Mouse (Mus musculus): ENCODE results near the gene Syt13. TPM values are rescaled to one million over a fixed set of nuclear protein-coding genes. Genes with fewer than 3 reads are reported as not detected.
A peak's percentile ranks its signal among the peaks of the same experiment; 100 is the strongest.

Gene Syt13
- total RNA-seq, 2 experiments from 2014 or later = 0.32 to 0.75 TPM

- no peak for DNase-seq
Observed at GRCm38 (mm10) chr2:92964345-92964744, 49.4 kb downstream of the Syt13 start.

- DNase-seq = no peak
Observed at GRCm38 (mm10) chr2:92966257-92966656, 51.4 kb downstream of the Syt13 start.

DNA sequence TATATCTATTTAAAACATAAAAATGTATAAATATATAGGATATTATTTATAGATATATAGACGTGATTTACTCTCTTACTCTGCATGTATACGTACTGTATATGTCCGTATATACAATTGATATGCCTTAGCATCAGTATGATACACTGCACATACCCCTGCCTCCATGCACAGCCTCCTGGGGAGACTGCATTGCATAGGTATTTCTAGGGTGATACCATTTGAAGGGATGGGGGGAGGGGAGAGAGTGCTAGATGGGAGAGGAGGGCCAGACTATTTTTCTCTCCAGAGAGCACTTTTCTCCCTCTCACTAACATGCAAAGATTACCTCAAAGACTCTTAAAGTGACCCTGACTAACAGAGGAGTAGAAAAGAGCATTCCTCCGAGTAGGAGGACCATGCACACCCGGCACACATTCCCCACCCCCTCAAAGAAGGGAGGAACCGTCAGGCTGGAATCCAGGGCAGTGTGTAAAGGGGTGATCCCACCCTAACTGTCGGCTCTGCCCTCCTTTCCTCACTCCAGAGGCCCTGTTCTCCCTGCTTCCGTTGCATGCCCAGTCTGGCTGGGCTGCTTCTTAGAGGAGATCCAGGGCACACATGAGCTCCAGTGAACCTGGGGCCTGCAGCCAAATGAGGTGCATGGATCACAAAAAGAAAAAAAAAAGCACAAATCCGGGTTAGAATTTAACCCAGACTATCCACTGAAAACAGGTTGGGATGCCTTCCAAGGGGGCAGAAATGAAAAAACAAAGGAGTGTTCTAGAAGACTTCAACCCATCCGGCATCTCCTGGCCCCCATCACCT lies 52.3 kb downstream of the Syt13 start:
- DNase-seq = no peak

DNA sequence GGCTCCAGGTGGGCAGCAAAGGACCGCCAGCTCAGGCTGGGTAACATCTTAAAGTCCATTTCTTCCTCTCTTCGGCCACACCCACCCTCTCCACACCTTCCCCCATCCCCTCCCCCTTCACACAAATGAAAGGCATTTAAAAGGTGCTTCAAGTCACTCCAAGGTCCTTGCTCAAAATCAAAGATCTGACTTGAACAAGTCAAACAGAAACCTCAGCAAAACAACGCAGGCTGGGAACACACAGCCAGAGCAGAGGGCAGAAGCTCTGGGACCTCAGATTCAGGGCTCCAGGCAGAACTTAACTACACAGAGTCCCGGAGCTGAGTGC lies 52.9 kb downstream of the Syt13 start:
- DNase-seq = no peak

DNA sequence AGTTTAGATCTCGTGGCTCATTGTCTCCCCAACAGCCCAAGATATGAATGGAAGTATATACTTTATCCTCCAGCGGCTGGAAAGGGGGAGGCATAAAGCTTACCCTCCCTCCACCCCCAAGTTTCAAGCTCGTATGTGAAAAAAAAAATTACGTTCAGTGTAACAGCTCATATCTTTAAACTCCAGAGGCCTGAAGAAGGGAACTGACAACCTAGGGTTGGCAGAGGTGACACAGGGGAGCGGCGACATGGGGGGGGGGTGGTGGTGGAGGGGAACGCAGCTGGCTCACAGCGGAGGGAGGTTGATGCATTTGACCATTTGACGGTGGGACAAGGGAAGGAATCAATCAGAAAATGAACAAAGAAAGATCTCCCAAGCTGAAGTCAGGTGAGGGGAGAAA lies 56.2 kb downstream of the Syt13 start:
- DNase-seq = no peak

GRCm38 (mm10) chr2:92971536-92971935 lies 56.6 kb downstream of the Syt13 start:
- no peak for DNase-seq

DNA sequence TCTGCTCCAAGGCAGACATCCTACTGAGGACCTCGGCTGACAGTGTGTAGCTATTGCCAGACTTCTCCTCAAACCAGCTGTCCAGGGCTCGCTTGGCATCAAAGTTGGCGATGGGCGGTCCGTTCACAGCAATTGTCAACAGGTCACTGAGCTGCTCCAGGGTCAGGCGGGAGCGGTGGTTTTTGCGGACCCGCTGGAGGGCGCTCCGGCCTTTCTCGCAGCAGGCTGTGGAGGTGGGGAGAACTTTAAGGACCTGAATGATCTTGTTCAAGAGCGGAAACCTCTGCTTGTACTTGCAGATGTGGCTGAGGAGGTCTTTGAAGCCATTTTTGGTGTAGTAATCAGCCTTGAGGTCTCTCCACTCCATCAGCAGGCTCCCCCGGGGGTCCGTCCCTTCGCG lies 57.2 kb downstream of the Syt13 start:
- no peak for DNase-seq

DNA sequence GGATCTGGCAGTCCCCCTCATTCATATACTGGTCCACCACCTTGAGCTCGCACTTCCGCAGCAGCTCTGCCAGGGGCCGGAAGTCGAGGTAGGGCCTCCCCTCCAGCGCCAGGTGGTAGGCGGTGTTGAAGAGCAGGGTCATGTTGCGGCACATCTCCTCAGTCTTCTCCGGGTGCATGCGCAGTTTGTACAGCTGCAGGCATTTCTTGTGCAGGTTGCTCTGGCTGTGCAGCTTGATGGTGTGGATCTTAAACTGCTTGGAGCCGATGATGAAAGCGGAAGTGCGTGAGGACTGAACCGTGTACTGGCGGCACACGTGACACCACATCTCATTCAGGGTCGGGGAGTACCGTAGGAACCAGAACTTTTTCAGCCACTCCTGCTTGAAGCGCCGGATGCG lies 58.7 kb downstream of the Syt13 start:
- no peak for DNase-seq

- DNase-seq = no peak
Observed at GRCm38 (mm10) chr2:92975031-92975790, 60.3 kb downstream of the Syt13 start.

GRCm38 (mm10) chr2:92980165-92980564 lies 65.3 kb downstream of the Syt13 start:
- no peak for DNase-seq

- peak in 1 of 2 experiments; percentile 17 for DNase-seq
Observed at GRCm38 (mm10) chr2:92982591-92983272, 67.8 kb downstream of the Syt13 start.

DNA sequence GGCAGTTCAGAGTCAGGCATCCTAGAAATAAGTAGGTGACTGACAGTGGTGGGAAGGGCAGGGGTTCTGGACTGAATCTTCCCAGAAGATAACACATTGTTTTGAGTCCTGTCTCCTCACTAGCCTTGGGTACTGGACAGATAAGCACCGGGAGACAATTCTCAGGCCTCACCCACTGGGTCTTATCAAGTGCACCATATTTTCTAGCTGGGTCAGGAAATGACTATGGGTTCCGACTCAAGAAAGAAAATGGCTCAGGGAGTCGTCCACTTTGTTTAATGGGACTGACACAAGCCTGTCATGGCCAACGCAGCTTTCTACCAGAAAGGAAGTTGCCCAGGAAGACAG lies 68.3 kb downstream of the Syt13 start:
- no peak for DNase-seq

- peak in 1 of 2 experiments; percentile 27 for DNase-seq
Observed at GRCm38 (mm10) chr2:92984321-92985108, 69.6 kb downstream of the Syt13 start.

DNA sequence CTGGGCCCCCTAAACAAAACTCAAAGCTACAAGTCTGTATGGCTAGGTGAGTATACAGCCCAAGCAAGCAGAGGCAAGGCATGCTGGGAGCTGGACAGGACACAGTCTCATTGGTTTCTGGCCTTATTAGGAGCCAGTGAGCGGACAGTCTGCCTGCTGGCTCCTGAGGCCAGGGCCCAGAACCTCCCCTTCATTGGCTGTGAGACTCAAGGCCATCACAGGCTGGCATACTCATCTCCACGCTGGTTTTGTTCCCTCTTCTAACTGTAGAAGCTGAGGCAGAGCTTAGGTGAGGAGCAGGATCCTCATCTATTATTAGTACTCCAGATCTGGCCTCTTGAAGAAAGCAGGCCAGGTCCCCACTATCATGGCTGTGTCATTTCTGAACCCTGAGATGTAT lies 70.3 kb downstream of the Syt13 start:
- no peak for DNase-seq

DNA sequence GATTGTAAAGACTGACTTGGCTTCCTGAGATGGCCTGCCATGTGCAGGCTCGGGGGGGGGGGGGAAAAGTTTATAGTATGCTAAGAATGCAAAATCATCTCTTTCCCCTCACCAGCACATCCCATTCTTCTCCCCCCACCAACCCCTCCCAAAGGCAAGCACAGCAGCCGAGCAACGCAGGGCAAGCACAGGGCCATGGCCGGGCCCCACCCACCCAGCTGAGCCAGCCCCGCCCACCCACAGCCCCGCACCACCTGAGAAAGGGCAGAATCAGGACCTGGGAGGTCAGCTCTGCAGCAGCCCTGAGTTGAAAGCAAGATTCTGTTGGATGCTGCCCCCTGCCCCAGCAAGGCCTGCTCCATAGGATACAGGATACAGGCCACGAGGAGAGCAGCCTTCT lies 70.7 kb downstream of the Syt13 start:
- DNase-seq = no peak

DNA sequence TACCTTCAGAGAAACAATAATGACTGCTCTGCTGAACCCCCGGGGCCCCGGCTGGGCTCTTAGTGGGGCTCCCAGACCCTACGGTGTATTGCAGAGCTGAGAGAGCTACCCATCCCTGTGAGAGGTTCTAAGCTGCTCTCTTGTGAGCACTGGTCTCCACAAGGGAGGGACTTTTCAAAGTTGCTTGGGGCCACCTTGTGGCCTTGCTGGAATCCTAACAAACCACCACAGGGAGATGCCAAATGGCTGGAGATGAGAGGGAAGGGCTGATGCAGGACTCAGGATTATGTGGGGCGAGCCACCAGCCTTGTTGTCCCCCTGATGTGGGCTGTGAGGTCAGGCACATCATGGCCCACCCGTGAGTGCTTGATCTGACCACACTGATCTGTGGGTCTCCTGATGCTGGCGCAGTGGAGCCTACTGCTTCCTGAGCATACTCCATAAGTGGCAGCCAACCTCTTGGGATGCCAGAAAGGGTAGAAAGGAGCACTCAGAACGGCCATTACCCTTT lies 72.3 kb downstream of the Syt13 start:
- DNase-seq = peak; percentile 18 to 29

DNA sequence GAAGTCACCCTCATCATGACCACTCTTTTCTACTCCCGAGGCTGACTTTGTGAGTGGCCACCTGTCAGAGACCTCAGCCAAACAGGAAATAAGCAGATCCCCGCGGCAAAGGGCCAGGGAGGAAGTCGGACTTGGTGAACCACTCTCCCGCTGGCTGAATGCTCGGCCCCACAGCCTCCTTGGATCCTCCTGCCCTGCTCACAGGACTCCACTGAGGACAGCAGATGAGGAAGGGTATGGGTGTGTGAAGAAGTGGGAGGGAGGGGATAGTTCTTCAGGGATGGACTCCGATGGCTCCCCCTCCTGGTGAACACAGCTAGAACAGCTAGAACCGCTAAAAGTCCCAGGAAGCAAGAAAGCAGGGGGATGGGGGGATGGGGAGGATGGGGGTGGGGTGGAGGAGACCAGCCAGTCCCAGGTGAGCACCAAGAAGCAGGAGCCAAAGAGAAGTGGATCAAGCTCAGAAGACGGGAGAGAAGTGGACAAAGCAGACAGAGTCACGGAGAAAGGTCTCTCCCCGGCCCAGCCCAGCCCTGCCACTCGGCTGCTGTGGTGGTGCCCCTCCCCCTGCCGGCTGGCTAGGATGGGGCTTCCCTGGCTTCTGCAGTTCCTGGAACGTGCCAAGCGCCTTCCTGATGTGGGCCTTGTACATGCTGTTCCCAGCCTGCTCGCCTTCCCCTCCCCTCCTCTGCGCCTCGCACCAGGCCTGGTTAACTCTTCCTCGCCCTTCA lies 73.2 kb downstream of the Syt13 start:
- peak; percentile 86 to 92 for DNase-seq

GRCm38 (mm10) chr2:92989593-92989992 lies 74.7 kb downstream of the Syt13 start:
- no peak for DNase-seq

DNA sequence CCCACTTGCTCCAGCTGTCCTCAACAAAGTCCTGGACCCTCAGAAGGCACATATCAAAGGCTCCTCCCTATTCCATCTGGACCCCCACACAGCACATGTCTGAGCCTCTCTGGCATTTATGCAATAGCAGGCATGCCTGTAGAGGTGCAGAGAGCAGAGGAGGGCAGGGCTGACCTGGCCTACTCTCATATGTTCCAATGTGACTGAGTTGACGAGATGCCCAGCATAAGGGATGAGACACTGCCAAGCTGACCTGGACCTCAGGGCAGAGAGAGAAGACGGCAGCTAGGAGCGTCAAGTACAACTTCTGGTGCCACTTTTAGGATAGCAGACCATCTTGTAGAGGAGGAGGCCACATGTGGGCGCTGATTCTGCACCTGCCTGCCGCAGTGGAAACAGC lies 77.1 kb downstream of the Syt13 start:
- peak; percentile 60 to 79 for DNase-seq

DNA sequence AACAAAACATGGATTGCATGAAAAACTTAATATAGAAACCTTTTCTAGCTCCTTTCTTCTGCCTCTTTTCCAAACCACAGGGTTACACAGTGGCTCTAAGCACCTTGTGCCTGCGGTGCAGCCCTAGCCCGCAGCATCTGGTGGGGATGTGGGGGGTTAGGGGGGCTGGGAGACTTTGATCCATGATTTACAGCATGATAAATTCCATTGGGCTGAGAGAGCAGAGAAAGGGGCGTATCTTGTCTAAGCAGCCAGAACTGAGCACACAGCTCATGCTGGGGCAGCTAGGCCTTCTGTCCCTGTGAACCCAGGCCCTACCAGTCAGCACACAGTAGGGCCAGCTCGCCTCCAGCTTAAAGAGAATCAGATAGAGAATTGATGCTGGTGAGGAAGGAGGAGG lies 90.1 kb downstream of the Syt13 start:
- DNase-seq = no peak

Data from heart, adult 18-20 months (tissue).